Mouse (Mus musculus): ENCODE measurements around the gene Casc4. TPM values are rescaled to one million over a fixed set of nuclear protein-coding genes. Genes with fewer than 3 reads are reported as not detected.

Gene Casc4
- polyA plus RNA-seq (2015; fragmentation: Nextera tagmentation; extraction: Ambion mirVana) = 12.5 and 14.5 TPM in 2 replicates

DNA sequence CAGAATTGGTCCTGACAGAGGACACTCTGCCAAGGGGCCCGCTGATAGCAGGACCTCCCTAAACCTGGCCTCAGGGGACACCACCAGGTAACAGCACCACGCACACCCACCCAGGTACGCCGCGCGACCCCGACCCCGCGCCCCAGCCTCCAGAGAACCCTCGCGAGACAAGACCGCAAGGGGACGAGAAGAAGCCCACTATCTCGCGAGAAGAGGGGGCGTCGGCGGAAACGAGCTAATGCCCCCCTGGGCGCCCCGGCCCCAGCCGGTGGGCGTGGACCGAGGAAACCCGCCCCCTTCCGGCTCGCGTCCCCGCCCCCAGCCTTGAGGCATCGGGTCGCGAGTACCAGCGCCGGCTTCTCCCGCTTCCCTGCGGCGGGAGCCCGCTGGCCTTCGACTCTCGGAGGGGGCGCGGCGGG, at the start of gene Casc4:
Casc4 (plus strand) TSS at position 339 of the 419 bp plus-strand sequence.
- H3K4me1 ChIP-seq (replicated peaks; ENCODE audit: control insufficient read depth, insufficient read depth, low read length) = no peaks in the 10 kb centered on the region
- peak within 1 kb of the TSS; percentile 83 for H3K4me3 ChIP-seq (ENCODE audit: low read depth, low read length)
- H3K27me3 ChIP-seq (replicated peaks; ENCODE audit: control insufficient read depth, insufficient read depth, low read length) = no peaks in the 10 kb centered on the region
- WGBS = under 1% methylated on average over 25 of the region's 43 CpGs
- no peak for TF ChIP-seq CTCF (IDR thresholded peaks at IDR 0.05; ENCODE audit: low read depth)
- H3K9ac ChIP-seq (ENCODE audit: low read depth, low read length) = peak within 1 kb of the TSS; percentile 68
- ATAC-seq = peak; percentile 93
- peak within 1 kb of the TSS; percentile 36 for H3K27ac ChIP-seq (ENCODE audit: low read depth, low read length)
- no peaks in the 10 kb centered on the region for H3K36me3 ChIP-seq (ENCODE audit: control insufficient read depth, insufficient read depth)
- H3K9me3 ChIP-seq (ENCODE audit: control insufficient read depth) = no peaks in the 10 kb centered on the region
- peak within 1 kb of the TSS; percentile 95 for H3K4me2 ChIP-seq (replicated peaks; ENCODE audit: low read depth)

DNA sequence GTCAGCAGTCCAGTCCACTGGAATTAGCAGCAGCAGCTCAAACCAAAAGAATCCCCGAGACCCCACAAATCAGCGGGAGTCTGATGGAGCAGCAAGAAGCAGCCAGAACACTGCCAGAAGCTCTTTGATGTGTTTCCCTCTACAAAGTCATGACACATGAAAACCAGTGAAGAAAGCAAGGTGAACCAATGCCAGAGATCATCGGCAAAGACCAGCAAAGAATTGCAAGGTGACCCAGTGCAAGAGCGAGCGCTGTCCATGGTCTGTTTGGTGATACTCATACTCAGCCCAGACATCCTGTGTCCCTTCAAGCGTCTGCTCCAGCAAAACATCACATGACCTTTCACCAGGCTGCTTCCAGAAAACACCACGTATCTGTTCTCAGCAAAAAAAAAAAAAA, 45.0 kb upstream of the Casc4 start:
- Histone ChIP-seq H3K4me1 (replicated peaks; ENCODE audit: control insufficient read depth, insufficient read depth, low read length) (no peaks in the 10 kb centered on the region), H3K9ac (ENCODE audit: low read depth, low read length) (no peak overlapping the region), H3K9me3 (ENCODE audit: control insufficient read depth) (no peaks in the 10 kb centered on the region), H3K27ac (ENCODE audit: low read depth, low read length) (no peak overlapping the region), H3K36me3 (ENCODE audit: control insufficient read depth, insufficient read depth) (no peaks in the 10 kb centered on the region), H3K4me3 (ENCODE audit: low read depth, low read length) (no peak overlapping the region), H3K27me3 (replicated peaks; ENCODE audit: control insufficient read depth, insufficient read depth, low read length) (0 out of 2 replicates have a peak, but pooled peaks cover 4% of the 10 kb centered on the region), H3K4me2 (replicated peaks; ENCODE audit: low read depth) (no peak overlapping the region)
- no peak for ATAC-seq
- no peak for TF ChIP-seq CTCF (IDR thresholded peaks at IDR 0.05; ENCODE audit: low read depth)
- WGBS = 86% methylated on average over 7 of the region's 7 CpGs

DNA sequence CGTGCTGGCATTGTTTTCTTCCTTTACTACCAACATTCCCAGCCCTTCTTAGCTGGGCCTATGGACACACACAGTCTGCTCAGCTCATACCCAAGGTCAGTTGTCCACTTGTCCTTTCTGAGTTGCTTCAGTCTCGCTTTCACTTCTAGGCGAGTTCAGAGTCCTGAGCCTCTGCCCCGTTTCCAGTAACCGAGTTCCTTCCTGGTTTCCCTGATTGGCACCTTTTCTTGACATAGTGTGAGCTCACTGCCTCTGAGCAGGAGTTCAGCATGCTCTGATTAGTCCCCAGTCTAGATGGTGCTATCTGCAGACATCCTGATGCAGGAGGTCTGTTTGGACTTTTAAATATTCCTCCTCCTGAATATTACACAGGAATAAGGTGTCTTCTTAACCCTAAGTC, 42.1 kb upstream of the Casc4 start:
- Histone ChIP-seq H3K4me3 (ENCODE audit: low read depth, low read length) (no peak overlapping the region), H3K27me3 (replicated peaks; ENCODE audit: control insufficient read depth, insufficient read depth, low read length) (no peaks in the 10 kb centered on the region), H3K36me3 (ENCODE audit: control insufficient read depth, insufficient read depth) (no peaks in the 10 kb centered on the region), H3K4me2 (replicated peaks; ENCODE audit: low read depth) (no peak overlapping the region), H3K9me3 (ENCODE audit: control insufficient read depth) (no peaks in the 10 kb centered on the region), H3K27ac (ENCODE audit: low read depth, low read length) (no peak overlapping the region), H3K9ac (ENCODE audit: low read depth, low read length) (no peak overlapping the region), H3K4me1 (replicated peaks; ENCODE audit: control insufficient read depth, insufficient read depth, low read length) (no peaks in the 10 kb centered on the region)
- TF ChIP-seq CTCF (IDR thresholded peaks at IDR 0.05; ENCODE audit: low read depth) = no peak
- 49% methylated on average over 5 of the region's 5 CpGs for WGBS
- ATAC-seq = no peak

DNA sequence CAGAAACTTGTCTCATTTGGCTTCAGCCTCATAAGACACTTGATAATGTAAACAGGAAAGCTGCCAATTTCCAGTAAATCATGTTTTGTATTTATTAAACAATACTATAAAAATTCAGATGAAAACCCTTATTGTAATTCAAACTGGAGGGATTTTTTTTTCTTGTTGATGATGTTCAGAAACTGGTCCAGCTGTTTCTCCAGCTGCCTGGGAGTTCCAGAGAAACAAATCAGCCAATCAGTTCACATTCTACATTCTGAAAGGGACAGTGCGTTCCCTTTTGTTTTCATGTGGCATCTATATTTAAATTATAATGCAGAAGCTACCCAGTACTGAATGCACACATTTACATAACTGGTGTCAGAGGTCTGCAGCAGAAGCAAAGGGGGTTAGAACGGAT, 40.6 kb upstream of the Casc4 start:
- Histone ChIP-seq H3K9ac (ENCODE audit: low read depth, low read length) (no peak overlapping the region), H3K4me2 (replicated peaks; ENCODE audit: low read depth) (no peak overlapping the region), H3K27me3 (replicated peaks; ENCODE audit: control insufficient read depth, insufficient read depth, low read length) (no peaks in the 10 kb centered on the region), H3K36me3 (ENCODE audit: control insufficient read depth, insufficient read depth) (no peaks in the 10 kb centered on the region), H3K27ac (ENCODE audit: low read depth, low read length) (no peak overlapping the region), H3K4me3 (ENCODE audit: low read depth, low read length) (no peak overlapping the region), H3K4me1 (replicated peaks; ENCODE audit: control insufficient read depth, insufficient read depth, low read length) (no peaks in the 10 kb centered on the region), H3K9me3 (ENCODE audit: control insufficient read depth) (no peaks in the 10 kb centered on the region)
- ATAC-seq = no peak
- 73% methylated on average over 2 of the region's 2 CpGs for WGBS
- TF ChIP-seq CTCF (IDR thresholded peaks at IDR 0.05; ENCODE audit: low read depth) = no peak

DNA sequence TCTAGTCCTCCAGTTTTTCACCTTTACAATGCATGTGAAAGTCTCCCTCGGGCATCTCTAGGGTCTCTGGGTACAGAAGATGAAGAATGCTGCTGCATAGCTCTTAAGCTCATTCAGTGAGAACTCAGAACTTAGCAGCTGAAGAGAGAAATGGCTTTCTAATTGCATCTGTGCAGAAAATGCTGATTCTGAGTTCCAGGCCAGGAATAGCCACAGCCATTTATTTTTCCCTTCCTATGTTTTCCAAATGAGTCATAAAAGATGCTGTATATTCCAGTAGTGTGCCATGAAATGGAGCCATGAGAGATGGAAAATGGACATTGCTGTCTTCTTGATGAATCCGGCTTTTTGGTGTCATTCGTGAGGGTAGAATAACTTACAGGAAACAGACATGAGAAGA, 38.4 kb upstream of the Casc4 start:
- Histone ChIP-seq H3K4me2 (replicated peaks; ENCODE audit: low read depth) (no peak overlapping the region), H3K9me3 (ENCODE audit: control insufficient read depth) (no peaks in the 10 kb centered on the region), H3K4me1 (replicated peaks; ENCODE audit: control insufficient read depth, insufficient read depth, low read length) (no peaks in the 10 kb centered on the region), H3K27me3 (replicated peaks; ENCODE audit: control insufficient read depth, insufficient read depth, low read length) (no peaks in the 10 kb centered on the region), H3K36me3 (ENCODE audit: control insufficient read depth, insufficient read depth) (no peaks in the 10 kb centered on the region), H3K27ac (ENCODE audit: low read depth, low read length) (no peak overlapping the region), H3K4me3 (ENCODE audit: low read depth, low read length) (no peak overlapping the region), H3K9ac (ENCODE audit: low read depth, low read length) (no peak overlapping the region)
- 88% methylated on average over 3 of the region's 3 CpGs for WGBS
- no peak for TF ChIP-seq CTCF (IDR thresholded peaks at IDR 0.05; ENCODE audit: low read depth)
- ATAC-seq = no peak

DNA sequence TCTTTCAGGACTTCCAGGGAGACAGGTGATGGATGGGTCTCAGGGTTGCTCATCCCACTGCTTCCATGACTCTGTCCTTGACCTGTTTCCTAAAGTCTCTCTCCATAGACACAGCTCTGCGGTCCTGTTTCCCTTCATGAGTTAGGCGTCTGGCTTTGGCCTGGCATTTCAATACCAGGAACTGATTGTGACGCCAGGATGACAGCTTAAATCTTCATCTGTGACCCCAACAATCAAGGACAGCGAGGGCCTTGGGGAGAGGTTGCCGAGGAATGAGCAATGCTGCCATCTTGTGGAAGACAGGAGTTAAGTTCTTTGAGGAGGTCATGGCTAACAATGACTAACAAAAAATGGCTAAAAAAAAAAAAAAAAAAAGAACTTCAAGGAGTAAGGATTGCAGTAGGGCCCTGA, 34.3 kb upstream of the Casc4 start:
- no peak for ATAC-seq
- 9% methylated on average over 5 of the region's 5 CpGs for WGBS
- H3K4me1 ChIP-seq (replicated peaks; ENCODE audit: control insufficient read depth, insufficient read depth, low read length) = no peaks in the 10 kb centered on the region
- no peaks in the 10 kb centered on the region for H3K27me3 ChIP-seq (replicated peaks; ENCODE audit: control insufficient read depth, insufficient read depth, low read length)
- H3K36me3 ChIP-seq (ENCODE audit: control insufficient read depth, insufficient read depth) = no peaks in the 10 kb centered on the region
- no peak overlapping the region for H3K9ac ChIP-seq (ENCODE audit: low read depth, low read length)
- H3K4me3 ChIP-seq (ENCODE audit: low read depth, low read length) = no peak overlapping the region
- peak; percentile 85 for TF ChIP-seq CTCF (IDR thresholded peaks at IDR 0.05; ENCODE audit: low read depth)
- no peak overlapping the region for H3K4me2 ChIP-seq (replicated peaks; ENCODE audit: low read depth)
- no peak overlapping the region for H3K27ac ChIP-seq (ENCODE audit: low read depth, low read length)
- no peaks in the 10 kb centered on the region for H3K9me3 ChIP-seq (ENCODE audit: control insufficient read depth)

DNA sequence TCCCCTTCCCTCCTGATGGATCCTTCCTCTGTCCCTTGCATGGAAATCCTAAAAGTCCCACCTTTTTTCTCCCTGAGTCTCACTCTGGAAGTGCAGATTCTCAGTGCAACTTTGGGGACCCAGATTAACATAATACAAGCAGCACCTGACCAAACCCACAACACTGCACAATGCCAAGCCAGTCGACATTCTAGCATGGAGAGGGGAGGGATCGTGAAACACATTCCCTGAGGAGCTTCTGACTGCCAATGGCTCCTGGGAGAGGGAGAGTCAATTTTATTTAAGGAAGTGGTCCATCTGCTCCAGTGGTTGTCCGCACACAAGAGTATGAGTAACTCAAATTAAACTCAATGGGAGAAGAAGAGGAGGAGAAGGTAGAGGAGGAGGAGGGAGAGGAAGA, 31.8 kb upstream of the Casc4 start:
- Histone ChIP-seq H3K27me3 (replicated peaks; ENCODE audit: control insufficient read depth, insufficient read depth, low read length) (no peaks in the 10 kb centered on the region), H3K9me3 (ENCODE audit: control insufficient read depth) (no peaks in the 10 kb centered on the region), H3K4me1 (replicated peaks; ENCODE audit: control insufficient read depth, insufficient read depth, low read length) (no peaks in the 10 kb centered on the region), H3K9ac (ENCODE audit: low read depth, low read length) (no peak overlapping the region), H3K4me3 (ENCODE audit: low read depth, low read length) (no peak overlapping the region), H3K36me3 (ENCODE audit: control insufficient read depth, insufficient read depth) (no peaks in the 10 kb centered on the region), H3K27ac (ENCODE audit: low read depth, low read length) (no peak overlapping the region), H3K4me2 (replicated peaks; ENCODE audit: low read depth) (no peak overlapping the region)
- 46% methylated on average over 3 of the region's 3 CpGs for WGBS
- no peak for TF ChIP-seq CTCF (IDR thresholded peaks at IDR 0.05; ENCODE audit: low read depth)
- no peak for ATAC-seq
